Mouse (Mus musculus) gastrocnemius, adult 2 months (tissue): ENCODE measurements around the gene Glyr1. TPM values are rescaled to one million over a fixed set of nuclear protein-coding genes. Genes with fewer than 3 reads are reported as not detected.

Experiments
- DNase-seq: peaks from one replicate; pipeline ENCODE4 v3.0.0; 2022
- H3K27ac ChIP-seq: fragments of 200-600 bp; 2 replicates; pipeline ENCODE4 v1.8.1; 2022; ENCODE audit warnings: mild to moderate bottlenecking
- H3K4me3 ChIP-seq: fragments of 200-600 bp; 2 replicates; pipeline ENCODE4 v1.8.1; 2022; ENCODE audit warnings: mild to moderate bottlenecking, moderate library complexity
- CTCF ChIP-seq: fragments of 200-600 bp; IDR thresholded peaks from 2 replicates; pipeline ENCODE4 v1.8.1; 2022; ENCODE audit warnings: antibody characterized with exemption, mild to moderate bottlenecking, moderate library complexity
- intact Hi-C: fragments of 180-260 bp; cut with DNase I; formaldehyde crosslinking; loops from one replicate; pipeline ENCODE4 v1.15.1; 2025
- long read RNA-seq, 2 experiments: library from polyadenylated mRNA; stranded (forward); transcript quantifications; one replicate each; pipeline ENCODE4 v2.0.0; 2021
- total RNA-seq, 2 experiments: library from RNA; stranded (reverse); gene quantifications; 2 replicates each; pipeline ENCODE4 v1.2.3; 2021

Gene Glyr1
- total RNA-seq = 10 to 100 TPM; 33.1 to 33.7 TPM
- long read RNA-seq, experiment 1, transcript Glyr1-202 (16 exons, 3,292 nt) = major isoform, 38 of 72 reads
- long read RNA-seq, experiment 1, transcript Glyr1-201 (16 exons, 3,280 nt) = minor isoform, 17 of 72 reads
- long read RNA-seq, experiment 1, partial matches to known transcripts = 2 of 72 reads
- long read RNA-seq, experiment 1, other reads (novel, unspliced or antisense) = 15 of 72 reads
- long read RNA-seq, experiment 2, transcript Glyr1-201 (16 exons, 3,280 nt) = minor isoform, 18 of 58 reads
- long read RNA-seq, experiment 2, transcript Glyr1-202 (16 exons, 3,292 nt) = major isoform, 27 of 58 reads
- long read RNA-seq, experiment 2, partial matches to known transcripts = 6 of 58 reads
- long read RNA-seq, experiment 2, other reads (novel, unspliced or antisense) = 7 of 58 reads

DNA sequence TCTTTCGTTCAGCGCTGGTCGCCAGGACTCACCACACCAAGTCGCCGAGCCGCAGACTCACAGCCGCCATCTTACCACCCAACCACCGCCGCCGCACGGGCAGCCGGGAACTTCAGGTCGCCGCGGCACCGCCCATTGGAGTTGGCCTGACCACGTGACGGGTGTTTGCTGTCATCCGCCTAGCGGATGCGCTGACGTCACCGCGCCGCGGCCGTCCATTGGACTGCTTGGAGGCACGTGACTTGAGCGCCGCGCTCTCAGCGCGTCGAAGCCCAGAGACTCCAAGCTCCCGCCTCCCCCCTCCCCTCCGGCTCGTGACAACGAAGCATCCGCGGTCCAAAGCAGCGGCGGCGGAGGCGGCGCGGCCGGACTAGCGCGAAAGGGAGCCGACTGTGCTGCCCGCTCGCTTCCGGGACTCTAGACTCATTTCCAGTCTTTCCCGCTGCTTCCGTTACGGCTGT is at the start of gene Glyr1, which contains the start of gene Ubn1:
Gene Glyr1, minus strand, starts transcription at position 90 of the 461 bp plus-strand sequence.
Gene Ubn1, plus strand, starts transcription at position 284 of the 461 bp plus-strand sequence.
- intact Hi-C loops = no loop called here

DNA sequence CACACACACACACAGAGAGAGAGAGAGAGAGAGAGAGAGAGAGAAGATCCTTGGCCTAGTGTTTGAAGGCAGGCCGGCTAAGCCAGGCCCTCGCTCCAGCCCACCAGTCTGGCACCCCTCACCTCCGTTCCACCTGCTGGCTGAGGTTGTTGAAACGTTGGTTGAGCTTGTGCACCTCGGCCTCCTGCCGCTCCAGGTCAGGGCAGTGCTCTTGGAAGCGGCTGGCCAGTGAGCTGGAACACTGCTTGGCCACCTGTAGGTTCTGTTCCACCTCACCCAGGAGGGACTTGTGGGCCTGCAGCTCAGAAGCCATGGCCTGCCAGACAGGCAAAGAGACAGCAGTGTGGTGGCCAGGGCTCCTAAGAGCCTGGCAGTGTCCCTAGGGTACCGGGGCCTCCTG is 46.8 kb upstream of the Glyr1 start:
- no peak for TF ChIP-seq CTCF
- no peak for DNase-seq
- H3K27ac ChIP-seq = no peak overlapping the region
- intact Hi-C loops = no loop called here
- H3K4me3 ChIP-seq = no peak overlapping the region

More for the DNA sequence above, at the start of gene Glyr1, which contains the start of gene Ubn1:
- TF ChIP-seq CTCF = no peak
- peak within 1 kb of the TSS; percentile 99 for H3K27ac ChIP-seq
- H3K4me3 ChIP-seq = peak within 1 kb of the TSS; percentile 96
- DNase-seq = peak; percentile 100

DNA sequence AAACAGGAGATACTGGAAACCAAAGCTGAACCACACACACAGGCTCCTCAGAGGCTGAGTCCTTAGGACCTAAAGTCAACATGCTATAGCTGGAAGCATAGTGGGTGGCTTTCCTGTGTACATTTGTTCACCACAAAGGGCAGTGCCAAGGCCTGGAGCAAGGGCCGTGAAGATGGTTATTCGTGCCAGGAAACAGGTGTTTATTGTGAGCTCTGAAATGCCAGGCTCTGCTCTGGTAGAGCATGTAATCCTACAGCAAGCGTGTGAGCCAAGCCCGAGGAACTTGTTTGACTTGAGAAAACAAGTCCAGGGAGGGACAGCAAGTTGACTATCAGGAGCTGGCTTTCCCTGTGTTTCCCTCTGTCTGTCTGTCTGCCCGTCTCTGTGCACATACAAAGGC is 43.6 kb upstream of the Glyr1 start:
- no peak for DNase-seq
- TF ChIP-seq CTCF = no peak

DNA sequence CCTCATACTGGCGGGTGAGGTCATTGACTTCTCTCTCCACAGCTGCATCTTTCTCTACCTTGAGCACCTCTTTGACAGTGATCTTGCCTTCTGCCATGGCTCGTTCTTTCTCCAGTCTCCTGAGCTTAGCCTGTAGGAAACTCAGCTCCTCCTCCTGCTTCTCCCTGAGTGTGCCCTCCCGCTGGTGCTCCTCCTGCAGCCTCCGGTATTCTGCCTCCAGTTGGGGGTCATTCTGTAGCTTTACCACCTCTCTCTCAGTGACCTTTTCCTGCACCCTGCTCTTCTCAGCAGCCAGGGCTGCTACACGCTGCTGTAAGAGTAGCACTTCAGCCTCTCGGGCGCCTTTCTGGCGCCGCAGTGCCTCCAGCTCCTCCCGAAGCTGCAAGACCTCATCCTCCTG is 39.4 kb upstream of the Glyr1 start:
- no peak for DNase-seq
- intact Hi-C loops = no loop called here
- Histone ChIP-seq H3K27ac (no peak overlapping the region), H3K4me3 (no peak overlapping the region)
- no peak for TF ChIP-seq CTCF

More for the DNA sequence above, 43.6 kb upstream of the Glyr1 start:
- H3K4me3 ChIP-seq = no peak overlapping the region
- intact Hi-C loops = no loop called here
- no peak overlapping the region for H3K27ac ChIP-seq

DNA sequence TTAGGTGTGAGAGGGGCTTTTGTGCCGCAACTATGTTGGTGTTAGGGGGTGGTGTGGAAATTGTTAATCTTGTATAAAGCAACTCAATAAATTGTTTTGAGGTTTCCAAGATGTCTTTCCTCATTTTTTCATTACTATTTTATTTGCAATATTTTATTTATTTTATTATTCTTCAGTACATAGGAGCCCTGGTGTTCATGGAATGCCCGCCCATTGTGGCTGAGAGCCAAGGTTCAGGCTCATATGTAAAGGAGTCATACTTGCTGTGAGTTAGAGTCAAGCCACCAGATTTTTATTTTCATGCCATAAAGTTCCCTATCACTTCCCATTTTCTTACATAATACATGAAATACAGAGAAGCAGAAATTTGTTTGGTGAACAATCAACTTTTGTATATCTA is 36.5 kb upstream of the Glyr1 start:
- Histone ChIP-seq H3K4me3 (no peak overlapping the region), H3K27ac (no peak overlapping the region)
- no peak for TF ChIP-seq CTCF
- intact Hi-C loops = no loop called here
- no peak for DNase-seq

DNA sequence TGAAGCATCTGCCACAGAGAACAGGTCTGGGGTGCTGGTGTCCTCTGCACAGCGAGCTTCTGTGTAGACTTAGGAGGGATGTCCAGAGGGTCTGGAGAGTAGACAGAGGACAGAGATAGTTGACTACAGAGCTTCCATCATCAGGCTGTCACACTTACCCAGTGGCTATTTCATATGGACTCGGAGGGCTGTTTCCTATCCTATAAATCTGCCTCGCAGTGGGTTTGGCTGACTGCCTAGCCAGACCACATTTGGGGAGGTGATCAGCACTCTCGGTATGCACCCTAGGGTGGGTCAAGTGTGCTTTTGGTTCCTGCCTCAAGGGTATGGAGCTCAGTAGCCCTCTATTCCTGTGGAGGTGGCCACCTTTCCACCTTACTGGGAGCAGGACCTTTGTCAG is 35.5 kb upstream of the Glyr1 start:
- H3K4me3 ChIP-seq = no peak overlapping the region
- intact Hi-C loops = no loop called here
- DNase-seq = no peak
- TF ChIP-seq CTCF = no peak
- no peak overlapping the region for H3K27ac ChIP-seq

DNA sequence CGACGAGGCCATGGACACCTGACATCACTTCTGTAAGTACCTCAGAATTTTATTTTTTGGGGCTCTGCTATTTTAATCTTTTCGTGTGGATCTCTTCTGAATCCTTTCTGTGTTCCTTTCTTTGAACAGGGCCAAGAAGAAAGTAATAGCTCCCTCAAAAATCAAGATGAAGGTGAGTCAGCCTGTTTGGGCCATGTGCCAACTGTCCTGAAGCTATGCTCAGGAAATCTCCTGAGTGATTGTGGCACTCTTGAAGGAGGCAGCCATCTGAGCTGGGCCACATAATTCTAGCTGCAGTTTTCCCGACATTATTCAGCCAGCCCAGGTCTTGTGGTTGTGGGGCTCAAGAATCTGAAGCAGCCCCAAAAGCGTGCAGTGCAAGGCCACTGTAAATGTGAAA is 24.7 kb upstream of the Glyr1 start:
- no peak for TF ChIP-seq CTCF
- Histone ChIP-seq H3K27ac (no peak overlapping the region), H3K4me3 (no peak overlapping the region)
- intact Hi-C loops = no loop called here
- DNase-seq = no peak

DNA sequence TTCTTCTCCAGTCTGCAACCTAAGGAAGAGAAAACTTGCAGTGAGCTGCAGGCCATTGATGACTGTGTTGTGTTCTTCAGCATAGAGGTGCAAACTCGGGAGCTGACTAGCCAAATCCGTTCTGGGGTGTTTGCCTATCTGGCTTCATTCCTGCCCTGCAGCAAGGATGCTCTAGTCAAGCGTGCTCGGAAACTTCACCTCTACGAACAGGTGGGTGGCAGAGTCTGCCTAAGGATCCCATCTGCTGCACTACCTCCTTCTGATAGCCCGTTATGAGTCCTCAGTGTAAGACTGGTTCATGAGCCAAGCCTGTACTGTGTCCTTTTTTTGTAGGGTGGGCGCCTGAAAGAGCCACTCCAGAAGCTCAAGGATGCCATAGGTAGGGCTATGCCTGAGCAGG is 22.3 kb upstream of the Glyr1 start:
- DNase-seq = no peak
- TF ChIP-seq CTCF = no peak
- intact Hi-C loops = no loop called here
- Histone ChIP-seq H3K4me3 (no peak overlapping the region), H3K27ac (no peak overlapping the region)

DNA sequence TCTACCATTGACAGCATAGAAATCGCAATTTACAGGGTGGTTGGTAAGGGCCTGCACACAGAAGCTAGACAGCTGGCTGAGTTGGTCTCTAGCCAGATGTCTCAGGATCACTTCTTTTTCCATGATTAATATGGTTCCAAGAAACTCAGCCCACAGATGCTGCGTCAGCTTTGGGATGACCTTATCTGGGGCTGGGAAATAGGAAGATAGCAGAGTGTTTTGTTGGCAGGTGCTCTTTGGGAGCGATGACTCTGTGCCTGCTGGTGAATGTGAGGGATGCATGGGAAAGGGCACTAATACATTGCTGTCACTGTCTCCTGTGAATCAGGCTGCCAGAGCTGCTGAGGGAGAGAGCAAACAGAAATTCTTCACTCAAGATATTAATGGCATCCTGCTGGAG is 20.7 kb upstream of the Glyr1 start:
- Histone ChIP-seq H3K27ac (peak overlapping the region; percentile 71), H3K4me3 (no peak overlapping the region)
- intact Hi-C loops = no loop called here
- DNase-seq = peak; percentile 54
- no peak for TF ChIP-seq CTCF

DNA sequence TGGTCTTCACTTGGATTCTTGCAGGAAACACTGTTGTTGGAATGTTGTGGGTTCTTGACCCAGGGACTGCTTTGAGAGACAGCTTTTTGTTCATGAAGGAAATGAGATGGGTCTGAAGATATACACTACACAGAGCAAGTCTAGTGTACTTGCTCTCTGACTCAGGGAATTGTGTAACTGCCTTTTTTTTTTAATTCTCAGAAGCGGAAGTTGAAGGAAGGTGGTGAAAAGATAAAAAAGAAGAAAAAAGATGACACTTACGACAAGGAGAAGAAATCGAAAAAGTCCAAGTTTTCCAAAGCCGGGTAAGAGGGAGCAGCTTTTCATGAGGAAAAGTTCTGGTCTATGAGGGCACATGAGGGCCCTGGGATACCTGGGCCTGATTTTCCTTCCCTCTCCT is 13.8 kb upstream of the Glyr1 start:
- Histone ChIP-seq H3K4me3 (no peak overlapping the region), H3K27ac (no peak overlapping the region)
- intact Hi-C loops = no loop called here
- no peak for TF ChIP-seq CTCF
- no peak for DNase-seq

DNA sequence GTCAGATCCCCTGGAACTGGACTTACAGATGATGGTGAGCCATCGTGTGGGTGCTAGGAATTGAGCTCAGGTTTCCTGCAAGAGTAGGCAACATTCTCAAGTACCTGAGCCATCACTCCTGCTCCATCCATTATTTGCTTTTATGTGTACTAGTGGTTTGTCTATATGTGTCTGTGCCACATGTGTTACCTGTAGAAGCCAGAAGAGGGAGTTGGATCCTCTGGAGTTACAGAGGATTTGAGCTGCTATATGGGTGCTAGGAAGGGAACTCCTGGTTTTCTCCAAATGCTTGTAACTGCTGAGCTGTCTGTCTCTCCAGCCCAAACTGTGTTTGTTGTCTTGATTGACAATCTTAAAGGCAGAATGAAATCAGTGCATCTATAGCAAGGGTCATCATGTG is 8.5 kb upstream of the Glyr1 start:
- intact Hi-C loops = loop anchor here (5.0 kb wide), 2 partner anchors 89 to 134 kb away; partner anchors contain the start of gene Sec14l5
- no peak for DNase-seq
- peak; percentile 51 for TF ChIP-seq CTCF
- Histone ChIP-seq H3K27ac (no peak overlapping the region), H3K4me3 (no peak overlapping the region)

DNA sequence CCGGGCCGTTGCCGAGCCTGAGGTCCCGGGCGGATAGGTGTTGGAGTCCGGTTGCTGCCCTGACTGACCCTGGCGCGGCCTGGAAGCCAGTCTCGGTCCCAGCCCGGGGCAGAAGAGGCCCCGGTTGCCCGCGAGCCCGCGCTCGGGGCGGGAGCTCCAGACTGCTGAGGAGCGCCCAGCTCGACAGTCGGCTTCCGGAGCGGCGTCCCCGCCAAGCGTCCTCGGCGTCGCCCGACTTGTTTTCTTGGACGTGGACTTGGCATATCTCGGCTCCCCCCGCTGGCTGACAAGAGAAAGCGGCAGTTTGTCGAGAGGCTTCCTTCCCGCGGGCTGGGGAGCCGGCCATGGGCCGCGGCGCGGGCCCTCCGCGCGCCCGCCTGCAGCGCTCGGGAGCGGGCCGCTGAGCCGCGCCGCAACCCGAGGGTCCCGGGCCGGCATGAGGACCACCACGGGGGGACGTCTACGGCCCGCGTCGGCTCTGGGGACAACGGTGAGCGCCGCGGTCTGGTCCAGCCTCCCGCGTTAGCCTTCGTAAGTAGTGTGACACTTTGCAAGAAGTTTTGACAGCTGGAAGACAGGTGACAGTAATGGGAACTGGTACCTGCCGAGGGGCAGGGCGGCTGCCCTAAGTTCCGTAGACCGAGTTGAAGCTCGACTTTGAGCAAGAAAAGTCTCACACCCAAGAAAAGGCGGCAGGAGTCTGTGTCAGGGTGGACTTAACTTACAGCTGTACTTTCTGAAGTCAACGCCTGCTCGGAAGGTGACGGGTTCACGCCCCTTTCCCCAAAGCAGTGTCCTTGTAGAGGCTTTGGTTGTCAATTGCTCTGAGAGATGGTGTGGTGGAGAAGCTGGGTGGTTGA is 818 bp upstream of the Glyr1 start:
- H3K4me3 ChIP-seq = peak overlapping the region; percentile 96
- H3K27ac ChIP-seq = peak overlapping the region; percentile 99
- TF ChIP-seq CTCF = no peak
- DNase-seq = peak; percentile 87
- intact Hi-C loops = no loop called here
